Mouse (Mus musculus): ENCODE results near the gene Olfr710. TPM values are rescaled to one million over a fixed set of nuclear protein-coding genes. Genes with fewer than 3 reads are reported as not detected.

The Olfr710 gene
- polyA plus RNA-seq, 1 experiment from 2014 or later: not detected

Other genes with a start within 250 kb of the Olfr710 start
- gene Olfr695, start 231.9 kb downstream of the Olfr710 start, polyA plus RNA-seq (2014; fragmentation: Nextera tagmentation; extraction: Ambion mirVana): not detected in 2 replicates
- gene Olfr697, start 205.9 kb downstream of the Olfr710 start, polyA plus RNA-seq (2014; fragmentation: Nextera tagmentation; extraction: Ambion mirVana): not detected in 2 replicates
- not detected in 2 replicates for gene Olfr698, start 192.9 kb downstream of the Olfr710 start, polyA plus RNA-seq (2014; fragmentation: Nextera tagmentation; extraction: Ambion mirVana)
- gene Olfr699, start 155.1 kb downstream of the Olfr710 start, polyA plus RNA-seq (2014; fragmentation: Nextera tagmentation; extraction: Ambion mirVana): not detected in 2 replicates
- not detected in 2 replicates for gene Olfr700, start 139.5 kb downstream of the Olfr710 start, polyA plus RNA-seq (2014; fragmentation: Nextera tagmentation; extraction: Ambion mirVana)
- gene Olfr701, start 134.2 kb downstream of the Olfr710 start, polyA plus RNA-seq (2014; fragmentation: Nextera tagmentation; extraction: Ambion mirVana): not detected in 2 replicates
- gene Olfr702, start 114.4 kb downstream of the Olfr710 start, polyA plus RNA-seq (2014; fragmentation: Nextera tagmentation; extraction: Ambion mirVana): not detected in 2 replicates
- not detected in 2 replicates for gene Olfr703, start 105.0 kb downstream of the Olfr710 start, polyA plus RNA-seq (2014; fragmentation: Nextera tagmentation; extraction: Ambion mirVana)
- gene Olfr704, start 85.1 kb downstream of the Olfr710 start, polyA plus RNA-seq (2014; fragmentation: Nextera tagmentation; extraction: Ambion mirVana): not detected in 2 replicates
- gene Olfr705, start 71.4 kb downstream of the Olfr710 start, polyA plus RNA-seq (2014; fragmentation: Nextera tagmentation; extraction: Ambion mirVana): not detected in 2 replicates
- gene Olfr706, start 60.1 kb downstream of the Olfr710 start, polyA plus RNA-seq (2014; fragmentation: Nextera tagmentation; extraction: Ambion mirVana): not detected in 2 replicates
- gene Olfr707, start 47.1 kb downstream of the Olfr710 start, polyA plus RNA-seq (2014; fragmentation: Nextera tagmentation; extraction: Ambion mirVana): not detected in 2 replicates
- not detected in 2 replicates for gene Olfr1532-ps1, start 40.3 kb downstream of the Olfr710 start, polyA plus RNA-seq (2014; fragmentation: Nextera tagmentation; extraction: Ambion mirVana)
- not detected in 2 replicates for gene Olfr709-ps1, start 16.1 kb downstream of the Olfr710 start, polyA plus RNA-seq (2014; fragmentation: Nextera tagmentation; extraction: Ambion mirVana)
- gene Olfr6, start 15.6 kb upstream of the Olfr710 start, polyA plus RNA-seq (2014; fragmentation: Nextera tagmentation; extraction: Ambion mirVana): not detected in 2 replicates
- gene Olfr711, start 27.1 kb upstream of the Olfr710 start, polyA plus RNA-seq (2014; fragmentation: Nextera tagmentation; extraction: Ambion mirVana): not detected in 2 replicates
- gene Olfr2, start 57.8 kb upstream of the Olfr710 start, polyA plus RNA-seq (2014; fragmentation: Nextera tagmentation; extraction: Ambion mirVana): not detected in 2 replicates
- gene Olfr713, start 82.9 kb upstream of the Olfr710 start, polyA plus RNA-seq (2014; fragmentation: Nextera tagmentation; extraction: Ambion mirVana): not detected in 2 replicates
- not detected in 2 replicates for gene Olfr714, start 122.7 kb upstream of the Olfr710 start, polyA plus RNA-seq (2014; fragmentation: Nextera tagmentation; extraction: Ambion mirVana)
- not detected in 2 replicates for gene Olfr17, start 144.9 kb upstream of the Olfr710 start, polyA plus RNA-seq (2014; fragmentation: Nextera tagmentation; extraction: Ambion mirVana)
- gene Olfr715b, start 162.1 kb upstream of the Olfr710 start, polyA plus RNA-seq (2014; fragmentation: Nextera tagmentation; extraction: Ambion mirVana): not detected in 2 replicates
- not detected in 2 replicates for gene Olfr715, start 182.8 kb upstream of the Olfr710 start, polyA plus RNA-seq (2014; fragmentation: Nextera tagmentation; extraction: Ambion mirVana)
- gene Olfr716, start 190.0 kb upstream of the Olfr710 start, polyA plus RNA-seq (2014; fragmentation: Nextera tagmentation; extraction: Ambion mirVana): not detected in 2 replicates
- gene Nlrp14, start 218.7 kb upstream of the Olfr710 start, polyA plus RNA-seq (2014; fragmentation: Nextera tagmentation; extraction: Ambion mirVana): not detected in 2 replicates